Comparison of ENCODE assay signal across 7 mouse cellular contexts in genomic region chr4:108406861-108407401, GRCm38 (mm10). TPM values are rescaled to one million over a fixed set of nuclear protein-coding genes. Genes with fewer than 3 reads are reported as not detected.
DNase-seq lines count a peak whose midpoint lies in the region; ATAC-seq and TF ChIP-seq lines count a peak whose summit lies in the region.

Gpx7 (minus strand) TSS chr4:108406961.

- no peak for TF ChIP-seq CTCF in liver, adult 2 months (IDR thresholded peaks at IDR 0.05; ENCODE audit: low read depth, low read length)
- no peak for TF ChIP-seq CTCF in heart, postnatal 0 days (IDR thresholded peaks at IDR 0.05; ENCODE audit: low read depth)

- peaks cover 8% of the 10 kb centered on the region; the same call in 1 of the 2 replicates for H3K4me1 ChIP-seq in liver, adult 2 months (ENCODE audit: control insufficient read depth, insufficient read depth, low read length)
- peaks cover 18% of the 10 kb centered on the region for H3K4me1 ChIP-seq in embryonic facial prominence, embryonic 14.5 days (ENCODE audit: control insufficient read depth, insufficient read depth, low read length)
- H3K4me1 ChIP-seq in heart, postnatal 0 days (ENCODE audit: control insufficient read depth, insufficient read depth): peaks cover 12% of the 10 kb centered on the region; the same call in 1 of the 2 replicates
- H3K4me1 ChIP-seq in lung, embryonic 15.5 days: peaks cover 19% of the 10 kb centered on the region
- peaks cover 15% of the 10 kb centered on the region for H3K4me1 ChIP-seq in stomach, embryonic 15.5 days

- H3K79me2 ChIP-seq in liver, adult 2 months (ENCODE audit: control insufficient read depth, insufficient read depth, low read length): no peaks in the 10 kb centered on the region

- H3K9me3 ChIP-seq in embryonic facial prominence, embryonic 14.5 days (ENCODE audit: control insufficient read depth, low read length): no peaks in the 10 kb centered on the region
- H3K9me3 ChIP-seq in heart, postnatal 0 days (replicated peaks; ENCODE audit: control insufficient read depth, low read length): no peaks in the 10 kb centered on the region
- no peaks in the 10 kb centered on the region for H3K9me3 ChIP-seq in lung, embryonic 15.5 days
- H3K9me3 ChIP-seq in stomach, embryonic 15.5 days: no peaks in the 10 kb centered on the region

- 26% methylated on average over 15 of the region's 15 CpGs for WGBS in liver, adult 2 months
- 10% methylated on average over 15 of the region's 15 CpGs for WGBS in embryonic facial prominence, embryonic 14.5 days
- WGBS in heart, postnatal 0 days: 8% methylated on average over 15 of the region's 15 CpGs
- WGBS in lung, embryonic 15.5 days: 9% methylated on average over 15 of the region's 15 CpGs
- WGBS in stomach, embryonic 15.5 days: 21% methylated on average over 15 of the region's 15 CpGs

- H3K27me3 ChIP-seq in liver, adult 2 months (ENCODE audit: control insufficient read depth, insufficient read depth, low read length): no peaks in the 10 kb centered on the region
- H3K27me3 ChIP-seq in embryonic facial prominence, embryonic 14.5 days (replicated peaks; ENCODE audit: control insufficient read depth, insufficient read depth, low read length): no peaks in the 10 kb centered on the region
- no peaks in the 10 kb centered on the region for H3K27me3 ChIP-seq in heart, postnatal 0 days (ENCODE audit: control insufficient read depth, insufficient read depth, low read length)
- no peaks in the 10 kb centered on the region for H3K27me3 ChIP-seq in lung, embryonic 15.5 days
- H3K27me3 ChIP-seq in stomach, embryonic 15.5 days (replicated peaks): no peaks in the 10 kb centered on the region

- no peak for DNase-seq in liver, adult 2 months (ENCODE audit: extremely low read depth, low read depth, low spot score)
- DNase-seq in liver: no peak
- DNase-seq in embryonic facial prominence, embryonic 14.5 days (ENCODE audit: low spot score): peak; percentile 80
- no peak for DNase-seq in heart, postnatal 0 days (ENCODE audit: low spot score)

- no peaks in the 10 kb centered on the region for H3K36me3 ChIP-seq in liver, adult 2 months (ENCODE audit: control insufficient read depth, insufficient read depth, low read length)
- H3K36me3 ChIP-seq in embryonic facial prominence, embryonic 14.5 days (ENCODE audit: control insufficient read depth, insufficient read depth, low read length): peaks cover 12% of the 10 kb centered on the region; the same call in 1 of the 2 replicates
- H3K36me3 ChIP-seq in heart, postnatal 0 days (replicated peaks; ENCODE audit: control insufficient read depth, insufficient read depth, low read length): 0 out of 2 replicates have a peak, but pooled peaks cover 6% of the 10 kb centered on the region
- peaks cover 8% of the 10 kb centered on the region for H3K36me3 ChIP-seq in lung, embryonic 15.5 days
- no peaks in the 10 kb centered on the region for H3K36me3 ChIP-seq in stomach, embryonic 15.5 days

- H3K4me2 ChIP-seq in embryonic facial prominence, embryonic 14.5 days (ENCODE audit: low read depth, low read length): peak within 1 kb of the TSS; percentile 86
- H3K4me2 ChIP-seq in heart, postnatal 0 days (ENCODE audit: low read depth, low read length): peak within 1 kb of the TSS; percentile 70
- peak within 1 kb of the TSS; percentile 89 for H3K4me2 ChIP-seq in lung, embryonic 15.5 days
- H3K4me2 ChIP-seq in stomach, embryonic 15.5 days: peak within 1 kb of the TSS; percentile 85

- peak within 1 kb of the TSS; percentile 77 for H3K9ac ChIP-seq in liver, adult 2 months (ENCODE audit: low read depth, low read length)
- H3K9ac ChIP-seq in embryonic facial prominence, embryonic 14.5 days (ENCODE audit: low read depth, low read length): peak within 1 kb of the TSS; percentile 77
- H3K9ac ChIP-seq in heart, postnatal 0 days (replicated peaks; ENCODE audit: low read depth, low read length): peak within 1 kb of the TSS; percentile 73
- H3K9ac ChIP-seq in lung, embryonic 15.5 days: peak within 1 kb of the TSS; percentile 72
- peak within 1 kb of the TSS; percentile 40 for H3K9ac ChIP-seq in stomach, embryonic 15.5 days

- peak within 1 kb of the TSS; percentile 33 for H3K27ac ChIP-seq in liver, adult 2 months (replicated peaks; ENCODE audit: insufficient read depth, low read depth, low read length)
- peak within 1 kb of the TSS; percentile 85 for H3K27ac ChIP-seq in embryonic facial prominence, embryonic 14.5 days (replicated peaks; ENCODE audit: low read depth, low read length)
- H3K27ac ChIP-seq in heart, postnatal 0 days (ENCODE audit: low read depth): peak within 1 kb of the TSS; percentile 81
- peak within 1 kb of the TSS; percentile 84 for H3K27ac ChIP-seq in lung, embryonic 15.5 days
- peak within 1 kb of the TSS; percentile 75 for H3K27ac ChIP-seq in stomach, embryonic 15.5 days

- H3K4me3 ChIP-seq in liver, adult 2 months (ENCODE audit: insufficient read depth, low read depth, low read length): peak within 1 kb of the TSS; percentile 74
- H3K4me3 ChIP-seq in embryonic facial prominence, embryonic 14.5 days (ENCODE audit: low read depth, low read length): peak within 1 kb of the TSS; percentile 56
- peak within 1 kb of the TSS; percentile 49 for H3K4me3 ChIP-seq in heart, postnatal 0 days (ENCODE audit: low read depth, low read length)
- peak within 1 kb of the TSS; percentile 52 for H3K4me3 ChIP-seq in lung, embryonic 15.5 days
- peak within 1 kb of the TSS; percentile 47 for H3K4me3 ChIP-seq in stomach, embryonic 15.5 days (replicated peaks)

- TF ChIP-seq POLR2A in liver, adult 2 months (IDR thresholded peaks at IDR 0.05; ENCODE audit: extremely low read depth, insufficient read depth, low read length): no peak

- ATAC-seq in embryonic facial prominence, embryonic 14.5 days (ENCODE audit: low read depth): peak; percentile 45; the same call in 1 of the 2 replicates
- ATAC-seq in heart, postnatal 0 days (ENCODE audit: insufficient read depth, low read depth): no peak
- ATAC-seq in lung, embryonic 15.5 days (ENCODE audit: borderline replicate concordance, extremely low read depth, low FRiP score, low TSS enrichment): 0 out of 2 replicates have a peak, but pooled peaks have one; percentile 2
- no peak for ATAC-seq in stomach, embryonic 15.5 days (ENCODE audit: insufficient read depth, low FRiP score, low read depth)
- no peak for ATAC-seq in cerebellum, adult (ENCODE audit: insufficient number of reproducible peaks, low FRiP score, low TSS enrichment)

- TF ChIP-seq EP300 in heart, postnatal 0 days (IDR thresholded peaks at IDR 0.05; ENCODE audit: low read depth): no peak

RNA-seq across cellular contexts. Expression of gene Gpx7, which starts in this region (rescaled TPM):
- 3.5 and 3.7 TPM in 2 replicates for total RNA-seq in liver, adult 2 months (2014; rRNA removed)
- 2.0 and 3.2 TPM in 2 replicates for polyA plus RNA-seq in liver, adult 2 months (2012; rRNA removed)
- polyA plus RNA-seq in embryonic facial prominence, embryonic 14.5 days (2014; fragmentation: Nextera tagmentation; extraction: Ambion mirVana): 124 and 127 TPM in 2 replicates
- total RNA-seq in heart, postnatal 0 days (2014; rRNA removed; ENCODE audit: low replicate concordance): 62.7 and 74.2 TPM in 2 replicates
- polyA plus RNA-seq in heart, postnatal 0 days (2015; fragmentation: Nextera tagmentation; extraction: Ambion mirVana): 51.7 and 52.3 TPM in 2 replicates
- polyA plus RNA-seq in lung, embryonic 15.5 days (2015; fragmentation: Nextera tagmentation; extraction: Ambion mirVana): 86.3 and 88.2 TPM in 2 replicates
- 53.9 and 54.6 TPM in 2 replicates for polyA plus RNA-seq in stomach, embryonic 15.5 days (2015; fragmentation: Nextera tagmentation; extraction: Ambion mirVana)

Comparison
In these comparisons a context has a peak if more than half of its experiments do, and no peak if none do; other contexts are left out.
1. RNA of gene Gpx7 (total RNA-seq): 62.7 to 74.2 TPM in heart, postnatal 0 days; 3.5 to 3.7 TPM in liver, adult 2 months; every median in the first group is over 10 times any median in the second.
2. RNA of gene Gpx7 (polyA plus RNA-seq): 124 to 127 TPM in embryonic facial prominence, embryonic 14.5 days, 86.3 to 88.2 TPM in lung, embryonic 15.5 days, 53.9 to 54.6 TPM in stomach, embryonic 15.5 days and 51.7 to 52.3 TPM in heart, postnatal 0 days; 2.0 to 3.2 TPM in liver, adult 2 months; every median in the first group is over 10 times any median in the second.
3. H3K27ac ChIP-seq: peak in every context shown above with its lines; median percentile 85 in embryonic facial prominence, embryonic 14.5 days; 84 in lung, embryonic 15.5 days; 81 in heart, postnatal 0 days; 75 in stomach, embryonic 15.5 days; 33 in liver, adult 2 months.
4. ATAC-seq: peak in embryonic facial prominence, embryonic 14.5 days (single experiment) and lung, embryonic 15.5 days (single experiment); none in heart, postnatal 0 days (single experiment), stomach, embryonic 15.5 days (single experiment) and cerebellum, adult (single experiment).
5. Peak in every context shown above with its lines, with median percentiles within 50 percentile points of each other: H3K4me3 ChIP-seq, H3K9ac ChIP-seq and H3K4me2 ChIP-seq.